Mouse (Mus musculus): Measurements from ENCODE around the gene Dennd1a. TPM values are rescaled to one million over a fixed set of nuclear protein-coding genes. Genes with fewer than 3 reads are reported as not detected.

The Dennd1a gene
- polyA plus RNA-seq, 1 experiment, result 7.7 TPM

DNA sequence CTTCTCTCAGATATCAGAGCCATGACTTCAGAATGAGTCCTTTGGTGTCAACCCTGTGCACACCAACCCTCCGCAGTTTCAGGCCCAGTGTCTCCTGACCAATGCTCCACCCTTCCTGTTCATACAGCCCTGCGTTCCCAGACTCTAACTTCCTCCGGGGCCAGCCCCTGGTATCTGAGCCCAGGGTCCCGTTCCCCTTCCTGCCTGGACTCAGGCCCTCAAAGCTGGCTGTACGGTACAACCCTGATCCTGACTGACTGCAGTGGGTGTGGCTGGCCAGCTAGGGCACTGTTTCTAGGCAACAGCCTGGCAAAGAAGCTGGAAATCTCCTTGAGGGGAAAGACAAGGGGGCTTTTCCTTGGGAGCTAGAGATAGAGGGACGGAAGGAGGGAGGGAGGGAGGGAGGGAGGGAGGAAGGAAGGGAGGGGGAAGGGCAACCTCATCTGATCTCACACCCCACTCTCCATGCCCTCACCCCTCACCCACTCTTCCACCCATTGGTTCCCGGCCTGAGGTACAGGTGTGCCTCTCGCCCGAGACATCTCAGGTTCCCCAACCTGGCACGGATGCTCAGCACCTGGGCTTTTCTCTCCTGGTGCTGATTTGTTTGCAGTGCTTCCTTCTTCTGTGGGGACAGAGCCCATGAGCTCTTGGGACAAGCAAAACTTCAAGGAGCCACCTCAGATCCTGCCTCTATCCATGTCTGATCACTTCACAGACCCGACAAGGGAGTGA, 521.0 kb downstream of the Dennd1a start:
- TF ChIP-seq FOSL1 (IDR thresholded peaks at IDR 0.05; ENCODE audit: insufficient read depth, low read length, poor library complexity, severe bottlenecking) (no peak), MAX (IDR thresholded peaks at IDR 0.05) (no peak), CTCF (IDR thresholded peaks at IDR 0.05; ENCODE audit: control insufficient read depth, insufficient read depth, insufficient read length) (no peak), USF1 (IDR thresholded peaks at IDR 0.05; ENCODE audit: low read depth) (no peak), CEBPB (IDR thresholded peaks at IDR 0.05; ENCODE audit: low read depth) (no peak), MYOG (IDR thresholded peaks at IDR 0.05; ENCODE audit: control insufficient read depth, extremely low read depth, insufficient read length) (no peak), MYOD1 (IDR thresholded peaks at IDR 0.05; ENCODE audit: control insufficient read depth, insufficient read length, low read depth) (no peak)
- Histone ChIP-seq H3ac (ENCODE audit: control insufficient read depth, insufficient read length, low read depth) (no peak overlapping the region), H3K36me3 (ENCODE audit: control insufficient read depth, insufficient read depth) (no peaks in the 10 kb centered on the region), H3K27me3 (ENCODE audit: control insufficient read depth, insufficient read depth, insufficient read length) (no peaks in the 10 kb centered on the region), H3K79me2 (ENCODE audit: control insufficient read depth, insufficient read depth) (no peaks in the 10 kb centered on the region), H3K4me3 (ENCODE audit: insufficient read depth, poor library complexity, severe bottlenecking) (no peak overlapping the region), H3K79me3 (ENCODE audit: low read depth) (no peaks in the 10 kb centered on the region)

DNA sequence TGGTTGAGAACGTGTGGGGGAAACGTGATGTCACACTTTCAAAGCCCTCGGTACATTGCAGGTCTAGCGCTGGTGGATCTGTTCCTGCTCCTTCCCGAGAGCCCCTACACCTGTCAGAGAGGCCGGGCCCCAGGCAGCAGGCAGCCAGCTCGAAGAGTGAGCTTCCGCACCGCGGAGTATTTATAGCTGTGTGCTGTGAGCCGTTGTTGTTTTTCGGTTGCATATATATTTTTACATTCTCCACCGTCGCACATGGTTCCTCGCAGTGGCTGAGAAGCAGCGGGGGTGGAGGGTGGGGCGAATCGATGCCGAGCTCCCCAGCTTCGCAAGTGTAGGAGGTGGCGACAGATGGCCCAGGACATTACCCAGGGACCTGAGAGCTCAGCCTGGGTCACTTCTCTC, 522.1 kb downstream of the Dennd1a start:
- H3K27me3 ChIP-seq (ENCODE audit: control insufficient read depth, insufficient read depth, insufficient read length), result no peaks in the 10 kb centered on the region
- no peaks in the 10 kb centered on the region for H3K79me2 ChIP-seq (ENCODE audit: control insufficient read depth, insufficient read depth)

DNA sequence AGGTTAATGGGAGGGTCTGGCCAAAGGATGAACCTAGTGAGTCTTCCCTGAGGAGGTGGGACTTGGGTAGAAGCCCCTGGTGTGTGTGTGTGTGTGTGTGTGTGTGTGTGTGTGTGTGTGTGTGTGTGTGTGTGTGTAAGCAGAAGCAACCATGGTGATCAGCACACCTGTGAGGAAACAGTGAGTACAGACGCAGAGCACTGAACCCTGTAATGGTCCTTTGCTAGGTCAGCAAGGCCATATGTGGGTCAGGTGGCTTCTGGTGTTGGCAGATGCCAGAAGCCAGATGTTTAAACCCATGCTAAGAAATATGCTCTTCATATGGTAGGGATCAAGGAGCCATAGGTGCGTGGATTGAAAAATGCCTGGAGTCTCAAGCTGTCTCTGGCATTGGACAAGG, 522.7 kb downstream of the Dennd1a start:
- Histone ChIP-seq H3K79me3 (ENCODE audit: low read depth) (no peaks in the 10 kb centered on the region), H3K27me3 (ENCODE audit: control insufficient read depth, insufficient read depth, insufficient read length) (peaks cover 3% of the 10 kb centered on the region), H3K79me2 (ENCODE audit: control insufficient read depth, insufficient read depth) (no peaks in the 10 kb centered on the region), H3K36me3 (ENCODE audit: control insufficient read depth, insufficient read depth) (no peaks in the 10 kb centered on the region), H3ac (ENCODE audit: control insufficient read depth, insufficient read length, low read depth) (no peak overlapping the region), H3K4me3 (ENCODE audit: insufficient read depth, poor library complexity, severe bottlenecking) (no peak overlapping the region)
- no peak for TF ChIP-seq MYOG (IDR thresholded peaks at IDR 0.05; ENCODE audit: control insufficient read depth, extremely low read depth, insufficient read length)

More for the DNA sequence above, 522.1 kb downstream of the Dennd1a start:
- no peak overlapping the region for H3ac ChIP-seq (ENCODE audit: control insufficient read depth, insufficient read length, low read depth)
- H3K4me3 ChIP-seq (ENCODE audit: insufficient read depth, poor library complexity, severe bottlenecking), result no peak overlapping the region
- TF ChIP-seq CTCF (IDR thresholded peaks at IDR 0.05; ENCODE audit: control insufficient read depth, insufficient read depth, insufficient read length) (no peak), MYOD1 (IDR thresholded peaks at IDR 0.05; ENCODE audit: control insufficient read depth, insufficient read length, low read depth) (no peak), FOSL1 (IDR thresholded peaks at IDR 0.05; ENCODE audit: insufficient read depth, low read length, poor library complexity, severe bottlenecking) (no peak), CEBPB (IDR thresholded peaks at IDR 0.05; ENCODE audit: low read depth) (no peak), MAX (IDR thresholded peaks at IDR 0.05) (no peak), MYOG (IDR thresholded peaks at IDR 0.05; ENCODE audit: control insufficient read depth, extremely low read depth, insufficient read length) (no peak), USF1 (IDR thresholded peaks at IDR 0.05; ENCODE audit: low read depth) (no peak)
- H3K79me3 ChIP-seq (ENCODE audit: low read depth), result no peaks in the 10 kb centered on the region
- no peaks in the 10 kb centered on the region for H3K36me3 ChIP-seq (ENCODE audit: control insufficient read depth, insufficient read depth)

DNA sequence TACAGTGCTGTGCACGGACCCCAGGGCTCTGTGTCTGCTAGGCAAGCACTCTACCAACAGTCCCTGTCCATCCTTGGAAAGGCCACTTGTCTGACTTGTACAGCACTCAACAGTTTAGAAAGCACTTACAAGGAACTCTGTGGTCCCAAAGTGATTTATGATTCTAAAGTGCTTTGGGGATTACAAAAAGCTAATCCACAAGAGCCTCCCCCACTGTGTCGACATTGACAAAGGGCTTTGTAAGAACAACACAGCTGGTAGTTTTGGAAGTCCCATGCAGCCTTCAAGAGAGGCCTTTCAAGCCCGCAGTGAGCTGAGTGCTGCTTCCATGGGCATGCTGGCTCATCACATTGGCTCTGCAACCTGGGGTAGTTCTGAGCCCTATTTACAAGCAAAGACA, 523.6 kb downstream of the Dennd1a start:
- no peaks in the 10 kb centered on the region for H3K79me3 ChIP-seq (ENCODE audit: low read depth)
- no peak overlapping the region for H3K4me3 ChIP-seq (ENCODE audit: insufficient read depth, poor library complexity, severe bottlenecking)
- no peak overlapping the region for H3ac ChIP-seq (ENCODE audit: control insufficient read depth, insufficient read length, low read depth)
- peaks cover 6% of the 10 kb centered on the region for H3K27me3 ChIP-seq (ENCODE audit: control insufficient read depth, insufficient read depth, insufficient read length)
- no peaks in the 10 kb centered on the region for H3K36me3 ChIP-seq (ENCODE audit: control insufficient read depth, insufficient read depth)
- no peaks in the 10 kb centered on the region for H3K79me2 ChIP-seq (ENCODE audit: control insufficient read depth, insufficient read depth)
- TF ChIP-seq MYOG (IDR thresholded peaks at IDR 0.05; ENCODE audit: control insufficient read depth, extremely low read depth, insufficient read length), result no peak
- TF ChIP-seq CTCF (IDR thresholded peaks at IDR 0.05; ENCODE audit: control insufficient read depth, insufficient read depth, insufficient read length), result no peak
- no peak for TF ChIP-seq MYOD1 (IDR thresholded peaks at IDR 0.05; ENCODE audit: control insufficient read depth, insufficient read length, low read depth)
- TF ChIP-seq FOSL1 (IDR thresholded peaks at IDR 0.05; ENCODE audit: insufficient read depth, low read length, poor library complexity, severe bottlenecking), result no peak
- TF ChIP-seq CEBPB (IDR thresholded peaks at IDR 0.05; ENCODE audit: low read depth), result no peak
- no peak for TF ChIP-seq MAX (IDR thresholded peaks at IDR 0.05)
- TF ChIP-seq USF1 (IDR thresholded peaks at IDR 0.05; ENCODE audit: low read depth), result no peak

DNA sequence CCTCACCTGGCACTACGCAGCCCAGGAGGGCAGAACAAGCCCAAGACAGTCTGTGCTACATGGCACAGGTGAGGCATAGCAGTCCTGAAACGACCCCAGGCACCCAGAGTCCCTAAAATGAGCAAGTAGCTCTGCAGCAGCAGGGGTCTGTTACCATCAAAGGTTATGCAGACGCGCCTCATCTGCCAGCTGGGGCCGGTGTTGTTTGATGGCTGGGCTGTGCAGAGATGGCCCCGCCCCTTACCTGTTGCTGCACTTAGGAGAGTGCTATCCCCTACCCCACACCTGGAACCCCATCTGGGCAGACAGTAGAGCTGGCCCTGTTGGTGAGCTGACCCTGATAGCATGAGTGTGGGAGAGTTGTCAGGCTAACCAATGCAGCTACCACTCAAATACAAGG, 526.6 kb downstream of the Dennd1a start:
- Histone ChIP-seq H3K79me3 (ENCODE audit: low read depth) (no peaks in the 10 kb centered on the region), H3K27me3 (ENCODE audit: control insufficient read depth, insufficient read depth, insufficient read length) (peaks cover 7% of the 10 kb centered on the region), H3ac (ENCODE audit: control insufficient read depth, insufficient read length, low read depth) (no peak overlapping the region), H3K4me3 (ENCODE audit: insufficient read depth, poor library complexity, severe bottlenecking) (no peak overlapping the region), H3K36me3 (ENCODE audit: control insufficient read depth, insufficient read depth) (no peaks in the 10 kb centered on the region), H3K79me2 (ENCODE audit: control insufficient read depth, insufficient read depth) (no peaks in the 10 kb centered on the region)
- no peak for TF ChIP-seq MYOG (IDR thresholded peaks at IDR 0.05; ENCODE audit: control insufficient read depth, extremely low read depth, insufficient read length)
- no peak for TF ChIP-seq USF1 (IDR thresholded peaks at IDR 0.05; ENCODE audit: low read depth)
- TF ChIP-seq FOSL1 (IDR thresholded peaks at IDR 0.05; ENCODE audit: insufficient read depth, low read length, poor library complexity, severe bottlenecking), result no peak
- TF ChIP-seq CTCF (IDR thresholded peaks at IDR 0.05; ENCODE audit: control insufficient read depth, insufficient read depth, insufficient read length), result no peak
- TF ChIP-seq MYOD1 (IDR thresholded peaks at IDR 0.05; ENCODE audit: control insufficient read depth, insufficient read length, low read depth), result no peak
- TF ChIP-seq CEBPB (IDR thresholded peaks at IDR 0.05; ENCODE audit: low read depth), result no peak
- no peak for TF ChIP-seq MAX (IDR thresholded peaks at IDR 0.05)

Data from C2C12 (cell line).